Comparison of ENCODE assay signal across 9 mouse cellular contexts in genomic region chr2:32164503-32164902, GRCm38 (mm10). TPM values are rescaled to one million over a fixed set of nuclear protein-coding genes. Genes with fewer than 3 reads are reported as not detected.
DNase-seq lines count a peak whose midpoint lies in the region; ATAC-seq and TF ChIP-seq lines count a peak whose summit lies in the region.
"Had no signal": no experiment of that assay in that cellular context is flagged by ENCODE, and none has a peak within 500 bp of the region (broad histone marks: within the 10 kb centered on the region; RNA-seq: fewer than 3 reads in every experiment).

No protein-coding gene starts in this region.

- H3K79me2 ChIP-seq in liver, adult 2 months (ENCODE audit: control insufficient read depth, insufficient read depth, low read length): peaks cover 74% of the 10 kb centered on the region

- no peak for ATAC-seq in forebrain, embryonic 14.5 days
- no peak for ATAC-seq in forebrain, embryonic 11.5 days (replicated peaks; ENCODE audit: low FRiP score)
- no peak for ATAC-seq in neural tube, embryonic 13.5 days (ENCODE audit: low read depth)
- no peak; the same call in 1 of the 2 replicates for ATAC-seq in stomach, embryonic 16.5 days (ENCODE audit: insufficient read depth, low FRiP score)

- no peak for DNase-seq in forebrain, embryonic 14.5 days (ENCODE audit: low spot score)
- DNase-seq in forebrain, embryonic 11.5 days (ENCODE audit: low spot score): no peak
- no peak for DNase-seq in neural tube, embryonic 10.5 days (ENCODE audit: extremely low spot score, low spot score)
- DNase-seq in liver, adult 2 months (ENCODE audit: extremely low read depth, low read depth, low spot score): peak; percentile 63
- no peak for DNase-seq in MN1 (ENCODE audit: low spot score)
- no peak for DNase-seq in thymus, adult 18-20 months

- H3K9me3 ChIP-seq in forebrain, embryonic 14.5 days (replicated peaks; ENCODE audit: control insufficient read depth, low read length): no peaks in the 10 kb centered on the region
- no peaks in the 10 kb centered on the region for H3K9me3 ChIP-seq in forebrain, embryonic 11.5 days (ENCODE audit: control insufficient read depth, low read length)
- no peaks in the 10 kb centered on the region for H3K9me3 ChIP-seq in neural tube, embryonic 13.5 days
- no peaks in the 10 kb centered on the region for H3K9me3 ChIP-seq in stomach, embryonic 16.5 days (replicated peaks; ENCODE audit: control insufficient read depth, low read length)
- H3K9me3 ChIP-seq: limb, embryonic 13.5 days had no signal

- 63% methylated on average over 12 of the region's 12 CpGs for WGBS in forebrain, embryonic 14.5 days
- WGBS in forebrain, embryonic 11.5 days: 80% methylated on average over 12 of the region's 12 CpGs
- WGBS in neural tube, embryonic 13.5 days: 70% methylated on average over 12 of the region's 12 CpGs
- WGBS in liver, adult 2 months: 16% methylated on average over 12 of the region's 12 CpGs
- 47% methylated on average over 12 of the region's 12 CpGs for WGBS in stomach, embryonic 16.5 days

- H3K27me3 ChIP-seq in forebrain, embryonic 14.5 days (replicated peaks; ENCODE audit: control insufficient read depth, insufficient read depth, low read length): no peaks in the 10 kb centered on the region
- no peaks in the 10 kb centered on the region for H3K27me3 ChIP-seq in forebrain, embryonic 11.5 days (ENCODE audit: control insufficient read depth, insufficient read depth, low read length)
- H3K27me3 ChIP-seq in neural tube, embryonic 13.5 days: no peaks in the 10 kb centered on the region
- H3K27me3 ChIP-seq in liver, adult 2 months (ENCODE audit: control insufficient read depth, insufficient read depth, low read length): no peaks in the 10 kb centered on the region
- no peaks in the 10 kb centered on the region for H3K27me3 ChIP-seq in stomach, embryonic 16.5 days (ENCODE audit: control insufficient read depth, insufficient read depth, low read length)
- H3K27me3 ChIP-seq: limb, embryonic 13.5 days had no signal

- 0 out of 2 replicates have a peak, but pooled peaks have one; percentile 0 for TF ChIP-seq CTCF in liver, adult 2 months (IDR thresholded peaks at IDR 0.05; ENCODE audit: low read depth, low read length)

- 0 out of 2 replicates have a peak overlapping the region, but pooled peaks have one; percentile 3 for H3K27ac ChIP-seq in forebrain, embryonic 14.5 days (ENCODE audit: low read depth, low read length)
- no peak overlapping the region for H3K27ac ChIP-seq in forebrain, embryonic 11.5 days (ENCODE audit: low read depth, low read length)
- H3K27ac ChIP-seq in neural tube, embryonic 13.5 days (replicated peaks): peak overlapping the region; percentile 49
- H3K27ac ChIP-seq in liver, adult 2 months (replicated peaks; ENCODE audit: insufficient read depth, low read depth, low read length): peak overlapping the region; percentile 77
- peak overlapping the region; percentile 50; the same call in 1 of the 2 replicates for H3K27ac ChIP-seq in stomach, embryonic 16.5 days (ENCODE audit: low read length)
- H3K27ac ChIP-seq: limb, embryonic 13.5 days had no signal

- H3K36me3 ChIP-seq in forebrain, embryonic 14.5 days (ENCODE audit: control insufficient read depth, insufficient read depth, low read length): 0 out of 2 replicates have a peak, but pooled peaks cover 9% of the 10 kb centered on the region
- no peaks in the 10 kb centered on the region; the same call in 1 of the 2 replicates for H3K36me3 ChIP-seq in forebrain, embryonic 11.5 days (ENCODE audit: control insufficient read depth, insufficient read depth, low read length)
- no peaks in the 10 kb centered on the region for H3K36me3 ChIP-seq in neural tube, embryonic 13.5 days
- H3K36me3 ChIP-seq in liver, adult 2 months (ENCODE audit: control insufficient read depth, insufficient read depth, low read length): no peaks in the 10 kb centered on the region
- H3K36me3 ChIP-seq in stomach, embryonic 16.5 days (ENCODE audit: control insufficient read depth, insufficient read depth, low read length): no peaks in the 10 kb centered on the region

- no peak overlapping the region for H3K4me3 ChIP-seq in forebrain, embryonic 14.5 days (ENCODE audit: low read depth, low read length)
- no peak overlapping the region for H3K4me3 ChIP-seq in forebrain, embryonic 11.5 days (ENCODE audit: low read depth, low read length)
- H3K4me3 ChIP-seq in neural tube, embryonic 13.5 days: no peak overlapping the region
- no peak overlapping the region for H3K4me3 ChIP-seq in liver, adult 2 months (ENCODE audit: insufficient read depth, low read depth, low read length)
- no peak overlapping the region for H3K4me3 ChIP-seq in stomach, embryonic 16.5 days (replicated peaks; ENCODE audit: low read length)
- H3K4me3 ChIP-seq: limb, embryonic 13.5 days had no signal

- no peak overlapping the region for H3K4me2 ChIP-seq in forebrain, embryonic 14.5 days (ENCODE audit: low read length)
- H3K4me2 ChIP-seq in forebrain, embryonic 11.5 days (ENCODE audit: low read depth, low read length, severe bottlenecking): no peak overlapping the region
- H3K4me2 ChIP-seq in neural tube, embryonic 13.5 days: no peak overlapping the region
- H3K4me2 ChIP-seq in stomach, embryonic 16.5 days (ENCODE audit: low read depth, low read length): no peak overlapping the region
- H3K4me2 ChIP-seq: limb, embryonic 13.5 days had no signal

- no peak for TF ChIP-seq POLR2A in liver, adult 2 months (IDR thresholded peaks at IDR 0.05; ENCODE audit: extremely low read depth, insufficient read depth, low read length)

- no peak overlapping the region for H3K9ac ChIP-seq in forebrain, embryonic 14.5 days (ENCODE audit: low read length)
- H3K9ac ChIP-seq in forebrain, embryonic 11.5 days (ENCODE audit: low read length): no peak overlapping the region
- no peak overlapping the region for H3K9ac ChIP-seq in neural tube, embryonic 13.5 days
- peak overlapping the region; percentile 26; the same call in 1 of the 2 replicates for H3K9ac ChIP-seq in liver, adult 2 months (ENCODE audit: low read depth, low read length)
- H3K9ac ChIP-seq in stomach, embryonic 16.5 days (ENCODE audit: low read length): no peak overlapping the region
- H3K9ac ChIP-seq: limb, embryonic 13.5 days had no signal

- peaks cover 28% of the 10 kb centered on the region for H3K4me1 ChIP-seq in forebrain, embryonic 14.5 days (ENCODE audit: control insufficient read depth, insufficient read depth, low read length)
- H3K4me1 ChIP-seq in forebrain, embryonic 11.5 days (replicated peaks; ENCODE audit: control insufficient read depth, insufficient read depth, low read length): peaks cover 21% of the 10 kb centered on the region
- peaks cover 77% of the 10 kb centered on the region for H3K4me1 ChIP-seq in neural tube, embryonic 13.5 days (replicated peaks)
- peaks cover 37% of the 10 kb centered on the region for H3K4me1 ChIP-seq in liver, adult 2 months (ENCODE audit: control insufficient read depth, insufficient read depth, low read length)
- H3K4me1 ChIP-seq in stomach, embryonic 16.5 days (ENCODE audit: control insufficient read depth, insufficient read depth, low read length): peaks cover 58% of the 10 kb centered on the region

RNA-seq across cellular contexts. Expression of gene Prrc2b, which starts 13.6 kb away (rescaled TPM):
- 53.3 and 62.4 TPM in 2 replicates for polyA plus RNA-seq in forebrain, embryonic 14.5 days (2014; fragmentation: Nextera tagmentation; extraction: Ambion mirVana)
- polyA plus RNA-seq in forebrain, embryonic 11.5 days (2014; fragmentation: Nextera tagmentation; extraction: Ambion mirVana): 98.0 and 102 TPM in 2 replicates
- polyA plus RNA-seq in neural tube, embryonic 13.5 days (2015; fragmentation: Nextera tagmentation; extraction: Ambion mirVana): 61.6 and 69.8 TPM in 2 replicates
- total RNA-seq in liver, adult 2 months (2014; rRNA removed): 5.5 and 12.5 TPM in 2 replicates
- 12.1 and 14.7 TPM in 2 replicates for polyA plus RNA-seq in liver, adult 2 months (2012; rRNA removed)
- 22.7 and 27.3 TPM in 2 replicates for polyA plus RNA-seq in stomach, embryonic 16.5 days (2015; fragmentation: Nextera tagmentation; extraction: Ambion mirVana)
